Mouse (Mus musculus): ENCODE data around the gene Slc27a4. TPM values are rescaled to one million over a fixed set of nuclear protein-coding genes. Genes with fewer than 3 reads are reported as not detected.

The Slc27a4 gene
- polyA plus RNA-seq, 1 experiment from 2014 or later: 11.8 TPM

GRCm38 (mm10) chr2:29827709-29828024 lies 25.2 kb downstream of the Slc27a4 start:
- Histone ChIP-seq H3K9me3 (ENCODE audit: low read length) (no peaks in the 10 kb centered on the region), H3K4me1 (ENCODE audit: insufficient read depth, low read depth, low read length) (no peaks in the 10 kb centered on the region), H3K36me3 (ENCODE audit: insufficient read depth, low read length) (0 out of 2 replicates have a peak, but pooled peaks cover 2% of the 10 kb centered on the region), H3K4me3 (ENCODE audit: low read depth, low read length) (peak overlapping the region; percentile 77), H3K27ac (ENCODE audit: low read length) (peak overlapping the region; percentile 39), H3K9ac (replicated peaks; ENCODE audit: low read depth) (peak overlapping the region; percentile 66), H3K4me2 (replicated peaks; ENCODE audit: low read depth, low read length) (peak overlapping the region; percentile 78), H3K27me3 (replicated peaks; ENCODE audit: insufficient read depth, low read length) (no peaks in the 10 kb centered on the region)
- 3% methylated on average over 12 of the region's 12 CpGs for WGBS
- DNase-seq (ENCODE audit: low spot score) (no peak), ATAC-seq (no peak)
- TF ChIP-seq EP300 (IDR thresholded peaks at IDR 0.05) (no peak), CTCF (IDR thresholded peaks at IDR 0.05) (no peak)

GRCm38 (mm10) chr2:29831106-29831505 lies 28.7 kb downstream of the Slc27a4 start:
- Histone ChIP-seq H3K27ac (ENCODE audit: low read length) (no peak overlapping the region), H3K4me1 (ENCODE audit: insufficient read depth, low read depth, low read length) (no peaks in the 10 kb centered on the region), H3K36me3 (ENCODE audit: insufficient read depth, low read length) (peaks cover 11% of the 10 kb centered on the region; the same call in 1 of the 2 replicates), H3K9ac (replicated peaks; ENCODE audit: low read depth) (no peak overlapping the region), H3K9me3 (ENCODE audit: low read length) (no peaks in the 10 kb centered on the region), H3K27me3 (replicated peaks; ENCODE audit: insufficient read depth, low read length) (no peaks in the 10 kb centered on the region), H3K4me3 (ENCODE audit: low read depth, low read length) (no peak overlapping the region), H3K4me2 (replicated peaks; ENCODE audit: low read depth, low read length) (no peak overlapping the region)
- 84% methylated on average over 4 of the region's 4 CpGs for WGBS
- DNase-seq (ENCODE audit: low spot score) (no peak), ATAC-seq (no peak)
- no peak for TF ChIP-seq CTCF (IDR thresholded peaks at IDR 0.05)
- no peak for TF ChIP-seq EP300 (IDR thresholded peaks at IDR 0.05)

GRCm38 (mm10) chr2:29833796-29834195 lies 31.4 kb downstream of the Slc27a4 start:
- TF ChIP-seq CTCF (IDR thresholded peaks at IDR 0.05) (no peak), EP300 (IDR thresholded peaks at IDR 0.05) (no peak)
- Histone ChIP-seq H3K9me3 (ENCODE audit: low read length) (no peaks in the 10 kb centered on the region), H3K9ac (replicated peaks; ENCODE audit: low read depth) (no peak overlapping the region), H3K4me3 (ENCODE audit: low read depth, low read length) (no peak overlapping the region), H3K27me3 (replicated peaks; ENCODE audit: insufficient read depth, low read length) (no peaks in the 10 kb centered on the region), H3K4me1 (ENCODE audit: insufficient read depth, low read depth, low read length) (no peaks in the 10 kb centered on the region), H3K27ac (ENCODE audit: low read length) (no peak overlapping the region), H3K4me2 (replicated peaks; ENCODE audit: low read depth, low read length) (no peak overlapping the region), H3K36me3 (ENCODE audit: insufficient read depth, low read length) (peaks cover 20% of the 10 kb centered on the region; the same call in 1 of the 2 replicates)
- DNase-seq (ENCODE audit: low spot score) (no peak), ATAC-seq (no peak)
- 91% methylated on average over 5 of the region's 5 CpGs for WGBS

GRCm38 (mm10) chr2:29835391-29835899 lies 33.0 kb downstream of the Slc27a4 start:
- ATAC-seq (no peak), DNase-seq (ENCODE audit: low spot score) (no peak)
- TF ChIP-seq CTCF (IDR thresholded peaks at IDR 0.05): no peak
- TF ChIP-seq EP300 (IDR thresholded peaks at IDR 0.05): no peak
- no peaks in the 10 kb centered on the region for H3K4me1 ChIP-seq (ENCODE audit: insufficient read depth, low read depth, low read length)
- H3K27me3 ChIP-seq (replicated peaks; ENCODE audit: insufficient read depth, low read length): no peaks in the 10 kb centered on the region
- peaks cover 20% of the 10 kb centered on the region; the same call in 1 of the 2 replicates for H3K36me3 ChIP-seq (ENCODE audit: insufficient read depth, low read length)
- H3K9me3 ChIP-seq (ENCODE audit: low read length): no peaks in the 10 kb centered on the region
- no peak overlapping the region for H3K9ac ChIP-seq (replicated peaks; ENCODE audit: low read depth)
- no peak overlapping the region for H3K4me3 ChIP-seq (ENCODE audit: low read depth, low read length)
- 84% methylated on average over 2 of the region's 2 CpGs for WGBS
- H3K27ac ChIP-seq (ENCODE audit: low read length): no peak overlapping the region
- H3K4me2 ChIP-seq (replicated peaks; ENCODE audit: low read depth, low read length): no peak overlapping the region

- 45% methylated on average over 4 of the region's 4 CpGs for WGBS
- DNase-seq (ENCODE audit: low spot score) (no peak), ATAC-seq (no peak)
- TF ChIP-seq CTCF (IDR thresholded peaks at IDR 0.05) (no peak), EP300 (IDR thresholded peaks at IDR 0.05) (no peak)
- H3K4me2 ChIP-seq (replicated peaks; ENCODE audit: low read depth, low read length): no peak overlapping the region
- H3K4me1 ChIP-seq (ENCODE audit: insufficient read depth, low read depth, low read length): no peaks in the 10 kb centered on the region
- H3K27ac ChIP-seq (ENCODE audit: low read length): no peak overlapping the region
- peaks cover 27% of the 10 kb centered on the region; the same call in 1 of the 2 replicates for H3K36me3 ChIP-seq (ENCODE audit: insufficient read depth, low read length)
- no peak overlapping the region for H3K9ac ChIP-seq (replicated peaks; ENCODE audit: low read depth)
- H3K27me3 ChIP-seq (replicated peaks; ENCODE audit: insufficient read depth, low read length): 0 out of 2 replicates have a peak, but pooled peaks cover 5% of the 10 kb centered on the region
- H3K4me3 ChIP-seq (ENCODE audit: low read depth, low read length): no peak overlapping the region
- no peaks in the 10 kb centered on the region for H3K9me3 ChIP-seq (ENCODE audit: low read length)
Observed at GRCm38 (mm10) chr2:29839460-29839859, 37.0 kb downstream of the Slc27a4 start.

GRCm38 (mm10) chr2:29843231-29844105 lies 41.0 kb downstream of the Slc27a4 start:
- Histone ChIP-seq H3K27me3 (replicated peaks; ENCODE audit: insufficient read depth, low read length) (peaks cover 30% of the 10 kb centered on the region), H3K27ac (ENCODE audit: low read length) (no peak overlapping the region), H3K9me3 (ENCODE audit: low read length) (no peaks in the 10 kb centered on the region), H3K9ac (replicated peaks; ENCODE audit: low read depth) (no peak overlapping the region), H3K36me3 (ENCODE audit: insufficient read depth, low read length) (peaks cover 25% of the 10 kb centered on the region; the same call in 1 of the 2 replicates), H3K4me1 (ENCODE audit: insufficient read depth, low read depth, low read length) (no peaks in the 10 kb centered on the region), H3K4me2 (replicated peaks; ENCODE audit: low read depth, low read length) (no peak overlapping the region), H3K4me3 (ENCODE audit: low read depth, low read length) (no peak overlapping the region)
- no peak for TF ChIP-seq CTCF (IDR thresholded peaks at IDR 0.05)
- no peak for TF ChIP-seq EP300 (IDR thresholded peaks at IDR 0.05)
- ATAC-seq (no peak), DNase-seq (ENCODE audit: low spot score) (no peak)
- 80% methylated on average over 9 of the region's 9 CpGs for WGBS
